Mouse (Mus musculus) thymus, postnatal 14 days (tissue): ENCODE measurements around the gene Mapk8ip2.

Experiments
- DNase-seq: peaks from one replicate; pipeline ENCODE4 v3.0.0; 2021

Gene Mapk8ip2

GRCm38 (mm10) chr15:89452906-89453864, 528 bp upstream of the Mapk8ip2 start:
- DNase-seq, result peak; percentile 62

GRCm38 (mm10) chr15:89454857-89455256, 1.1 kb downstream of the Mapk8ip2 start:
- DNase-seq, result no peak

GRCm38 (mm10) chr15:89455642-89456041, 1.9 kb downstream of the Mapk8ip2 start:
- DNase-seq, result no peak

GRCm38 (mm10) chr15:89458942-89459341, 5.2 kb downstream of the Mapk8ip2 start:
- DNase-seq, result no peak

- DNase-seq, result no peak
These were observed 6.1 kb downstream of the Mapk8ip2 start for GRCm38 (mm10) chr15:89459821-89460220.

- DNase-seq, result no peak
These were observed 6.6 kb downstream of the Mapk8ip2 start for GRCm38 (mm10) chr15:89460298-89460697.

GRCm38 (mm10) chr15:89461321-89461720, 7.6 kb downstream of the Mapk8ip2 start:
- DNase-seq, result no peak

- DNase-seq, result no peak
These were observed 8.5 kb downstream of the Mapk8ip2 start for GRCm38 (mm10) chr15:89462176-89462575.

GRCm38 (mm10) chr15:89463334-89464235, 9.9 kb downstream of the Mapk8ip2 start:
- peak; percentile 35 for DNase-seq

GRCm38 (mm10) chr15:89465052-89465451, 11.3 kb downstream of the Mapk8ip2 start:
- no peak for DNase-seq

- no peak for DNase-seq
These were observed 14.9 kb downstream of the Mapk8ip2 start for GRCm38 (mm10) chr15:89468577-89468976.

- no peak for DNase-seq
These were observed 17.8 kb downstream of the Mapk8ip2 start for GRCm38 (mm10) chr15:89471476-89471875.

- DNase-seq, result no peak
These were observed 19.7 kb downstream of the Mapk8ip2 start for GRCm38 (mm10) chr15:89473370-89473769.

- no peak for DNase-seq
These were observed 20.2 kb downstream of the Mapk8ip2 start for GRCm38 (mm10) chr15:89473921-89474320.

GRCm38 (mm10) chr15:89474596-89475292, 21.0 kb downstream of the Mapk8ip2 start:
- peak; percentile 14 for DNase-seq

- no peak for DNase-seq
These were observed 21.5 kb downstream of the Mapk8ip2 start for GRCm38 (mm10) chr15:89475293-89475600.

GRCm38 (mm10) chr15:89475611-89476474, 22.1 kb downstream of the Mapk8ip2 start:
- peak; percentile 94 for DNase-seq

- DNase-seq, result no peak
These were observed 22.7 kb downstream of the Mapk8ip2 start for GRCm38 (mm10) chr15:89476475-89476815.

- no peak for DNase-seq
These were observed 23.4 kb downstream of the Mapk8ip2 start, which contains the start of gene Arsa for GRCm38 (mm10) chr15:89477091-89477491. Gene Arsa, minus strand, starts transcription at chr15:89477425.

- DNase-seq, result no peak
These were observed 24.1 kb downstream of the Mapk8ip2 start for GRCm38 (mm10) chr15:89477806-89478205.

GRCm38 (mm10) chr15:89478622-89479021, 24.9 kb downstream of the Mapk8ip2 start:
- no peak for DNase-seq

GRCm38 (mm10) chr15:89480584-89480983, 26.9 kb downstream of the Mapk8ip2 start:
- DNase-seq, result no peak
